Mouse (Mus musculus) small intestine, adult 2 months (tissue): Measurements from ENCODE around the gene Gpx7. TPM values are rescaled to one million over a fixed set of nuclear protein-coding genes. Genes with fewer than 3 reads are reported as not detected.

Experiments
- H3K27ac ChIP-seq: fragments of 200-500 bp; 2 replicates; pipeline ENCODE4 v1.5.1; 2012; ENCODE audit warnings: low read depth, low read length, control low read depth, inconsistent platforms; ENCODE audit not compliant: insufficient read depth
- H3K27me3 ChIP-seq: fragments of 200-500 bp; 2 replicates; pipeline ENCODE4 v1.6.1; 2012; ENCODE audit warnings: mild to moderate bottlenecking, moderate library complexity, low read length, inconsistent platforms; ENCODE audit not compliant: control insufficient read depth, insufficient read depth
- H3K36me3 ChIP-seq: fragments of 200-500 bp; 2 replicates; pipeline ENCODE4 v1.6.1; 2012; ENCODE audit warnings: mild to moderate bottlenecking, low read length, control low read depth, inconsistent platforms; ENCODE audit not compliant: control insufficient read depth, insufficient read depth
- H3K4me1 ChIP-seq: fragments of 200-500 bp; 2 replicates; pipeline ENCODE4 v1.6.1; 2012; ENCODE audit warnings: low read length, inconsistent platforms, mixed read lengths; ENCODE audit not compliant: control insufficient read depth, insufficient read depth, insufficient read length
- H3K4me3 ChIP-seq: fragments of 200-500 bp; 2 replicates; pipeline ENCODE4 v1.5.1; 2012; ENCODE audit warnings: low read depth, mild to moderate bottlenecking, control low read depth, inconsistent platforms, low read length, moderate library complexity
- CTCF ChIP-seq: fragments of 200-500 bp; IDR thresholded peaks from 2 replicates; pipeline ENCODE4 v1.5.1; 2012; ENCODE audit warnings: low read depth, mild to moderate bottlenecking, control low read depth, inconsistent platforms, low read length, moderate library complexity, mixed read lengths; ENCODE audit not compliant: insufficient replicate concordance, insufficient read length; ENCODE audit errors: extremely low read depth
- POLR2A ChIP-seq: fragments of 200-500 bp; IDR thresholded peaks from 2 replicates; pipeline ENCODE4 v1.6.1; 2012; ENCODE audit warnings: low read depth, mild to moderate bottlenecking, control low read depth, inconsistent platforms, low read length, moderate library complexity
- WGBS: fragments of 180-500 bp; shearing (Covaris S2); methylation state at CpG from one replicate; pipeline ENCODE4 v1.1.7; 2018; 5-methylcytosine and 5-hydroxymethylcytosine counted together
- polyA plus RNA-seq: library from polyadenylated mRNA; depleted of rRNA; stranded (reverse); fragments of >200 nt; gene quantifications from 2 replicates; pipeline ENCODE4 v1.2.3, GENCODE M21; 2012

Gene Gpx7
- polyA plus RNA-seq, 1 experiment = 3.4 TPM

DNA sequence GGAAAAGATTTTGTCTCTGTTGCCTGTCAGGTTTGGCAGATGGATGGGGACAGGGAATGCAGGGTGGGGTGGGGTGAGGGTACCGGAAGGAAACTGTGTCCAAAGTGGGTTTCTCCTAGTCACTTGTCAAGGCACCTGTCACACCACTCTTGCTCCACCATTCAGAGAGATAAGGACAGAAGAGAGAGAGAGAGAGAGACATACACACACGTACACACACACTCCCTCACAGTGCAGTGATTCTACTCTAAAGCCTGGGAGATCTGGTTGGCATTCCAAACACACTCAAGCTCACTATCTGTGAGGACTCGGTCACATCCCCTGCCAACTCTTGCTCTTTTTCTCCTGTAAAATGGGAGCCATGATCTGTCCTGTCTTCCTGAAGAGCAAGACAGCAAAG is 34.6 kb downstream of the Gpx7 start:
- TF ChIP-seq CTCF (no peak), POLR2A (no peak)
- H3K4me3 ChIP-seq = no peak overlapping the region
- H3K27ac ChIP-seq = no peak overlapping the region
- H3K27me3 ChIP-seq = no peaks in the 10 kb centered on the region
- 82% methylated on average over 3 of the region's 3 CpGs for WGBS
- H3K4me1 ChIP-seq = peaks cover 8% of the 10 kb centered on the region
- no peaks in the 10 kb centered on the region for H3K36me3 ChIP-seq

DNA sequence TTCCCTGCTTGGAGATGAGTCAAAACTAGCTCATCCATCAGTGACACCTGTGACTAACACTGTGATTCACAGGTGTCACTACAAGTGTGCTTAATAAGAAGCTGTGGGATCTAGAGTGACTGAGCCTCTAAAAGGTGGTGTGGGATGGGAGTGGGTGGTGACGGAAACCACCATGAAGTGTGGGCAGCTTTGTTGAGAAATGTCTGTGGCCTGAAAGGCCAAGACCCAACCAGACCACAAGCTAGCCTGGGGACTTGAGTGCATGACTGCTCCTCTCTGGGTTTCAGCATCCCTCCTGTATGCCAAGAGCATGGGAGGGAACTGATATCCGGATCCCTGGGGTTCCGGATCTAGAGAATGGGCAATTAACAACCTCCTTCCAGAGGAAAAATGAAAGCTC is 35.3 kb downstream of the Gpx7 start:
- 91% methylated on average over 3 of the region's 3 CpGs for WGBS
- H3K27ac ChIP-seq = no peak overlapping the region
- H3K4me3 ChIP-seq = no peak overlapping the region
- no peaks in the 10 kb centered on the region for H3K27me3 ChIP-seq
- no peaks in the 10 kb centered on the region for H3K36me3 ChIP-seq
- peaks cover 8% of the 10 kb centered on the region for H3K4me1 ChIP-seq
- no peak for TF ChIP-seq POLR2A
- no peak for TF ChIP-seq CTCF

DNA sequence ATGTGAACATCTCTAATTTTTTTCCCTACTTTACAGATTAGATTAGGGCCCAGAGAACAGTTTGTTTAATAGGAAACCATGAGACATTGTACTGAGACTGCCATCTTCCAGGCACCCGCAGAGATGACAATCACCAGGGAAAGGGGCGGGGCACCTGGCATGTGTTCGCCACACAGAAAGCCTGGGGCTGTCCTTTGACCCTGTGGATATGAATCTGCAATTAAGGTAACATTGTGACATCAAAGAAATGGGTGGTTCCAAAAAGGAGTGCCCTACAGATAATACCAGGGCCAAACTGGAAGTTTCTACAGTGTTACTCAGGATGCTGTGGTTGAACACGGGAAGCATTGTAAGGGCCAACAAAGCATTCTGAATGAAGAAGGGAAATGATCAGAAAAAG is 36.4 kb downstream of the Gpx7 start:
- Histone ChIP-seq H3K36me3 (no peaks in the 10 kb centered on the region), H3K4me3 (no peak overlapping the region), H3K27ac (no peak overlapping the region), H3K4me1 (peaks cover 8% of the 10 kb centered on the region), H3K27me3 (no peaks in the 10 kb centered on the region)
- no peak for TF ChIP-seq POLR2A
- no peak for TF ChIP-seq CTCF
- 16% methylated on average over 4 of the region's 4 CpGs for WGBS

DNA sequence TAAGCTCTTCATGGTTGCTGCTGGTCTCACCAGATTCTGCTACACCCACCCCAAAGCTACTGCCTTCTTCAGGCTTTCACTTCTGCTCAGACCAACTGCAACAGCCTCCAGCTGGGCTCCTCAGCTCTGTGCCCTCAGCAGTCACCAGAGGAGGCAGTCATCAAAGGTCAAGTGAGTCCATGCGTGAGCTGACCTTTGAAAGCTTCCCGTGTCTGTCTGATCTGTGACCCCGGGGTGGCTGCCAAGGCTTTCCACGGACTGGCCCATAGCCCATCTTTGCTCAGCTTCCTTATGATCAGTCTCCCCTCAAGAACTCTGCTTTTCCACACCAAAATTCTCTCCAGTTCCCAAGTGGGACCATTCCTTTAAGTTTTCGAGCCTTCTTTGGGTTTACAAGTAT is 37.5 kb downstream of the Gpx7 start:
- 21% methylated on average over 5 of the region's 5 CpGs for WGBS
- Histone ChIP-seq H3K36me3 (no peaks in the 10 kb centered on the region), H3K27ac (peak overlapping the region; percentile 54; the same call in 1 of the 2 replicates), H3K4me3 (no peak overlapping the region), H3K4me1 (peaks cover 8% of the 10 kb centered on the region), H3K27me3 (no peaks in the 10 kb centered on the region)
- no peak for TF ChIP-seq POLR2A
- peak; percentile 23; the same call in 1 of the 2 replicates for TF ChIP-seq CTCF

DNA sequence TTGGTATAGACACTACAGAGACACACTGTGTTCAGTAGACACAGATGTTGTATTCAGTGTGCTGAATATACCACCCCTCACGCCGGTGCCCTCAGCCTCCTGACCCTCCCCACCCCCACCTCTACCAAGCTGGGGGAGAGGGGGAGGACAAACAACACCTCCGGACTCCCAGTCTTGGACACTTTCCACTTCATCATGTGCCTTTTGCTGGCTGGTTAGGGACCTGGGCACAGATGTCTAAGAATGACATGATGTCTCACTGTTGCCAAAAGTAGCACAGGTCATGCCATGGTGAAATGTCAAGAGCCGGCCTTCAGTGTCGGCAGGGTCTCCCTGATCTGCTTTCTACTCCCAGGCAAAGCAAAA is 42.7 kb downstream of the Gpx7 start:
- Histone ChIP-seq H3K4me3 (no peak overlapping the region), H3K4me1 (peaks cover 7% of the 10 kb centered on the region), H3K27ac (no peak overlapping the region), H3K36me3 (no peaks in the 10 kb centered on the region), H3K27me3 (no peaks in the 10 kb centered on the region)
- 68% methylated on average over 5 of the region's 5 CpGs for WGBS
- no peak for TF ChIP-seq CTCF
- TF ChIP-seq POLR2A = no peak

DNA sequence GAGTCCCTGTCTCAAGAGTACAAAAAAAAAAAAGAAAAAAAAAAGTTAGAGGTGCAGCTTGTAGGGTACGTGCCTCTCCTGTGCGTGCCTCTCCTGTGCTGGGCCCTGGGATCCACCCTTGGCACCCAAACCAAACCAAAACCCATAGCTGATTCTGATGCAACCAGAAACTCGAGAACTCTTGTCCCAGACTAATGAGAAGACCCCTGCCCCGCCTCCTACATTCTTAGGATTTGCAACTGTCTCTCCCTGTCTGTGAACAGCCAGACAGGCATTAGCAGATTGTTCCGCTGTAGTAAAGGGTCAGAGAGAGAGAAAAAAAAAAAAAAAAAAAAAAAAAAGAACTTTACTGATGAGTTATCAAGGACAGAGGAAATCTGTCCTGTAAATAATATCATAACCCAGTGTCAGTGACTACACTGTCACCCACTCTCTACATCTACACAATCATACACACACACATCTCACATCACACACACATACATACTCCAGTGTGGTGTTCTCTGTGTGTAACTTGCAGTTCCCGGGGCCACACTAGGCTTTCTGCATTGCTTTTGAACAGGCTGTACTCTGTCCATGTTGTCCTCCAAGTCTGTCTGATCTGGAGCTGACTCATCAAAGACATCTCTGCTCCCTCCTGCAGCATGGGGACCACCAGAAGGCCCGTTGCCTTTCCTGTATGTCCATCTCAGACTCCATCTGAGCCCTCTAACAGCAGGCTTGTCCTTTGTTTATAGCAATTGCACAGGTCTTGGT is 43.2 kb downstream of the Gpx7 start:
- Histone ChIP-seq H3K4me3 (no peak overlapping the region), H3K27me3 (no peaks in the 10 kb centered on the region), H3K4me1 (peaks cover 4% of the 10 kb centered on the region), H3K36me3 (no peaks in the 10 kb centered on the region), H3K27ac (no peak overlapping the region)
- 70% methylated on average over 7 of the region's 7 CpGs for WGBS
- TF ChIP-seq CTCF = no peak
- TF ChIP-seq POLR2A = no peak

DNA sequence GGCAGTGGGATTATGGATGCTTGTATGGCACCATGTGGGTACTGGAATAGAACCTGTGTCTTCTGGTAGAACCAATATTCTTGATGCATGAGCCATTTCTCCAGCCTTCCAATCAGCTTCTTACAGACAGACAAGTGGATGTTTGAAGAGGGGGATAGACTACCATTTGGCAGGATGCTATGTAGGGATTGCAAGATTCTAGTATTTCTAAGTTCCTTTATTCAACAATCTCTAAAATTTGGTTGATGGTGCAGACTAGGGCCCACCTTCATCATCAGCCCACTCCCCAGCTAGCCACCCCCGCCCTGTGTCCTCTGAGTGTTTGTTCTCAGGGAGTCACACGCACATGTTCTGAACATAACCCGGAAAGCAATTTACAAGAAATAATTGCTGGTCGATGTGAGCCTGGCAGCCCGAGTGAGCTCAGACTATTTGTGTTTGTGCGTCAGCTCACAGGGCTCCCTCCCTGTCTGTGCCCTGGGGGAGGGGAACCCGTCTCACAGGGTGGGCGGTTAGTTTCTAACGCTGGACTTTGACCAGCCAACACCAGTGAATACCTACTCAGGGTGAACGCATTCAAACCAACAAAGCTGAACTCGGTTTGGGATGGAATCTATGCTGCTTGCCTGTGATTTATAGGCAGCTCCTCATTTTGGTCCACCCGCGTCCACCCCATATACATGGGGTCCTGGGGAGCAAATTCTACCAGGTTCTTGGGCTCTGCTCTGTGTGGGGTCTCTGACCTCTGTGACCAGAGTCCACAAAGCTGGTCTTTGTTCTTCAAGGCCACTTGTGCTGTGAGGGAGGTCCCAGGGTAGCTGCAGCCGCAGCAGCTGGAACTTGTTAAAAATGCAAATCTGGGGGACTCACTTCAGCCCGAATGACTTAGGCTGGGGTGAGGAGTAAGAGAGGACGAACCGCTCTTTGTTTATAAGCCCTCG is 44.2 kb downstream of the Gpx7 start:
- no peaks in the 10 kb centered on the region for H3K36me3 ChIP-seq
- TF ChIP-seq POLR2A (no peak), CTCF (no peak)
- peaks cover 4% of the 10 kb centered on the region for H3K4me1 ChIP-seq
- H3K4me3 ChIP-seq = no peak overlapping the region
- no peaks in the 10 kb centered on the region for H3K27me3 ChIP-seq
- WGBS = 17% methylated on average over 18 of the region's 18 CpGs
- H3K27ac ChIP-seq = no peak overlapping the region
